Mouse (Mus musculus) G1E-ER4 (cell line): ENCODE results near the gene Havcr2. TPM values are rescaled to one million over a fixed set of nuclear protein-coding genes. Genes with fewer than 3 reads are reported as not detected.

ENCODE experiments used
- GATA1 ChIP-seq: IDR thresholded peaks from one replicate; pipeline ENCODE4 v1.8.0; 2012; ENCODE audit warnings: low read length, inconsistent platforms
- polyA plus RNA-seq: library from polyadenylated mRNA; stranded (reverse); fragments of >175 nt; gene quantifications from 2 replicates; pipeline ENCODE4 v1.2.3, GENCODE M21; 2012

The Havcr2 gene
- polyA plus RNA-seq, 1 experiment, result 1.2 TPM

- TF ChIP-seq GATA1, result no peak
These were observed 10.8 kb upstream of the Havcr2 start for GRCm38 (mm10) chr11:46443979-46444378.

- TF ChIP-seq GATA1, result no peak
These were observed 8.6 kb upstream of the Havcr2 start for GRCm38 (mm10) chr11:46446150-46446549.

GRCm38 (mm10) chr11:46447644-46448484 is 6.9 kb upstream of the Havcr2 start:
- no peak for TF ChIP-seq GATA1

GRCm38 (mm10) chr11:46449461-46450080 is 5.2 kb upstream of the Havcr2 start:
- TF ChIP-seq GATA1, result no peak

GRCm38 (mm10) chr11:46459960-46460359 is 5.2 kb downstream of the Havcr2 start:
- no peak for TF ChIP-seq GATA1

GRCm38 (mm10) chr11:46461362-46461761 is 6.6 kb downstream of the Havcr2 start:
- no peak for TF ChIP-seq GATA1

GRCm38 (mm10) chr11:46461931-46462330 is 7.2 kb downstream of the Havcr2 start:
- no peak for TF ChIP-seq GATA1

- TF ChIP-seq GATA1, result no peak
These were observed 12.1 kb downstream of the Havcr2 start for GRCm38 (mm10) chr11:46466878-46467277.

GRCm38 (mm10) chr11:46474220-46474619 is 19.5 kb downstream of the Havcr2 start:
- TF ChIP-seq GATA1, result no peak

GRCm38 (mm10) chr11:46479311-46479710 is 24.6 kb downstream of the Havcr2 start:
- no peak for TF ChIP-seq GATA1

GRCm38 (mm10) chr11:46480517-46480916 is 25.8 kb downstream of the Havcr2 start:
- TF ChIP-seq GATA1, result no peak

- TF ChIP-seq GATA1, result no peak
These were observed 33.5 kb downstream of the Havcr2 start for GRCm38 (mm10) chr11:46488231-46488630.

- no peak for TF ChIP-seq GATA1
These were observed 33.9 kb downstream of the Havcr2 start for GRCm38 (mm10) chr11:46488650-46489049.

- TF ChIP-seq GATA1, result no peak
These were observed 52.4 kb downstream of the Havcr2 start for GRCm38 (mm10) chr11:46507146-46507545.

- no peak for TF ChIP-seq GATA1
These were observed 55.2 kb downstream of the Havcr2 start for GRCm38 (mm10) chr11:46509900-46510299.

- no peak for TF ChIP-seq GATA1
These were observed 68.0 kb downstream of the Havcr2 start for GRCm38 (mm10) chr11:46522719-46523118.

- TF ChIP-seq GATA1, result no peak
These were observed 69.2 kb downstream of the Havcr2 start, which contains the start of gene Gm12169 for GRCm38 (mm10) chr11:46523912-46524311. Gene Gm12169, plus strand, starts transcription at chr11:46524212.
